Mouse (Mus musculus): ENCODE results near the gene Tesk2. TPM values are rescaled to one million over a fixed set of nuclear protein-coding genes. Genes with fewer than 3 reads are reported as not detected.

Gene Tesk2
- polyA plus RNA-seq, 1 experiment from 2014 or later = 2.8 TPM

GRCm38 (mm10) chr4:116729532-116729931, 8.8 kb downstream of the Tesk2 start:
- Histone ChIP-seq H3K27ac (ENCODE audit: low read depth, low read length) (no peak overlapping the region), H3K9me3 (ENCODE audit: control insufficient read depth, low read length) (no peaks in the 10 kb centered on the region), H3K36me3 (ENCODE audit: control insufficient read depth, insufficient read depth, low read length) (no peaks in the 10 kb centered on the region), H3K4me1 (ENCODE audit: control insufficient read depth, insufficient read depth, low read length) (no peaks in the 10 kb centered on the region), H3K9ac (replicated peaks; ENCODE audit: low read depth, low read length) (no peak overlapping the region), H3K27me3 (ENCODE audit: control insufficient read depth, insufficient read depth, low read length) (no peaks in the 10 kb centered on the region), H3K4me2 (ENCODE audit: low read depth, low read length) (no peak overlapping the region), H3K4me3 (ENCODE audit: low read depth, low read length) (no peak overlapping the region)
- WGBS = 97% methylated on average over 3 of the region's 3 CpGs
- no peak for ATAC-seq (ENCODE audit: low read depth)

GRCm38 (mm10) chr4:116731077-116731476, 10.3 kb downstream of the Tesk2 start:
- 93% methylated on average over 9 of the region's 9 CpGs for WGBS
- no peak overlapping the region for H3K4me2 ChIP-seq (ENCODE audit: low read depth, low read length)
- H3K9ac ChIP-seq (replicated peaks; ENCODE audit: low read depth, low read length) = no peak overlapping the region
- no peak overlapping the region for H3K27ac ChIP-seq (ENCODE audit: low read depth, low read length)
- H3K4me3 ChIP-seq (ENCODE audit: low read depth, low read length) = no peak overlapping the region
- no peaks in the 10 kb centered on the region for H3K9me3 ChIP-seq (ENCODE audit: control insufficient read depth, low read length)
- no peak for ATAC-seq (ENCODE audit: low read depth)
- H3K27me3 ChIP-seq (ENCODE audit: control insufficient read depth, insufficient read depth, low read length) = no peaks in the 10 kb centered on the region
- H3K4me1 ChIP-seq (ENCODE audit: control insufficient read depth, insufficient read depth, low read length) = no peaks in the 10 kb centered on the region
- H3K36me3 ChIP-seq (ENCODE audit: control insufficient read depth, insufficient read depth, low read length) = no peaks in the 10 kb centered on the region

GRCm38 (mm10) chr4:116732355-116732754, 11.6 kb downstream of the Tesk2 start:
- H3K36me3 ChIP-seq (ENCODE audit: control insufficient read depth, insufficient read depth, low read length) = no peaks in the 10 kb centered on the region
- no peak overlapping the region for H3K4me2 ChIP-seq (ENCODE audit: low read depth, low read length)
- no peak overlapping the region for H3K27ac ChIP-seq (ENCODE audit: low read depth, low read length)
- no peaks in the 10 kb centered on the region for H3K9me3 ChIP-seq (ENCODE audit: control insufficient read depth, low read length)
- WGBS = 90% methylated on average over 5 of the region's 5 CpGs
- no peak for ATAC-seq (ENCODE audit: low read depth)
- no peaks in the 10 kb centered on the region for H3K4me1 ChIP-seq (ENCODE audit: control insufficient read depth, insufficient read depth, low read length)
- no peaks in the 10 kb centered on the region for H3K27me3 ChIP-seq (ENCODE audit: control insufficient read depth, insufficient read depth, low read length)
- no peak overlapping the region for H3K4me3 ChIP-seq (ENCODE audit: low read depth, low read length)
- no peak overlapping the region for H3K9ac ChIP-seq (replicated peaks; ENCODE audit: low read depth, low read length)

- Histone ChIP-seq H3K9me3 (ENCODE audit: control insufficient read depth, low read length) (no peaks in the 10 kb centered on the region), H3K36me3 (ENCODE audit: control insufficient read depth, insufficient read depth, low read length) (no peaks in the 10 kb centered on the region), H3K27me3 (ENCODE audit: control insufficient read depth, insufficient read depth, low read length) (no peaks in the 10 kb centered on the region), H3K9ac (replicated peaks; ENCODE audit: low read depth, low read length) (no peak overlapping the region), H3K4me3 (ENCODE audit: low read depth, low read length) (no peak overlapping the region), H3K4me1 (ENCODE audit: control insufficient read depth, insufficient read depth, low read length) (no peaks in the 10 kb centered on the region), H3K27ac (ENCODE audit: low read depth, low read length) (no peak overlapping the region), H3K4me2 (ENCODE audit: low read depth, low read length) (no peak overlapping the region)
- no peak for ATAC-seq (ENCODE audit: low read depth)
- 89% methylated on average over 2 of the region's 2 CpGs for WGBS
Observed at GRCm38 (mm10) chr4:116734996-116735395, 14.2 kb downstream of the Tesk2 start.

- H3K27ac ChIP-seq (ENCODE audit: low read depth, low read length) = no peak overlapping the region
- no peak overlapping the region for H3K9ac ChIP-seq (replicated peaks; ENCODE audit: low read depth, low read length)
- no peaks in the 10 kb centered on the region for H3K27me3 ChIP-seq (ENCODE audit: control insufficient read depth, insufficient read depth, low read length)
- ATAC-seq (ENCODE audit: low read depth) = no peak
- 88% methylated on average over 9 of the region's 9 CpGs for WGBS
- H3K4me3 ChIP-seq (ENCODE audit: low read depth, low read length) = no peak overlapping the region
- H3K36me3 ChIP-seq (ENCODE audit: control insufficient read depth, insufficient read depth, low read length) = no peaks in the 10 kb centered on the region
- no peaks in the 10 kb centered on the region for H3K9me3 ChIP-seq (ENCODE audit: control insufficient read depth, low read length)
- H3K4me2 ChIP-seq (ENCODE audit: low read depth, low read length) = no peak overlapping the region
- no peaks in the 10 kb centered on the region for H3K4me1 ChIP-seq (ENCODE audit: control insufficient read depth, insufficient read depth, low read length)
Observed at GRCm38 (mm10) chr4:116738972-116739751, 18.4 kb downstream of the Tesk2 start.

GRCm38 (mm10) chr4:116749750-116750149, 29.0 kb downstream of the Tesk2 start:
- no peak overlapping the region for H3K9ac ChIP-seq (replicated peaks; ENCODE audit: low read depth, low read length)

GRCm38 (mm10) chr4:116761914-116762313, 41.2 kb downstream of the Tesk2 start:
- no peaks in the 10 kb centered on the region for H3K4me1 ChIP-seq (ENCODE audit: control insufficient read depth, insufficient read depth, low read length)
- 80% methylated on average over 2 of the region's 2 CpGs for WGBS
- H3K4me2 ChIP-seq (ENCODE audit: low read depth, low read length) = no peak overlapping the region

More at GRCm38 (mm10) chr4:116749750-116750149, 29.0 kb downstream of the Tesk2 start:
- Histone ChIP-seq H3K4me2 (ENCODE audit: low read depth, low read length) (no peak overlapping the region), H3K27ac (ENCODE audit: low read depth, low read length) (no peak overlapping the region), H3K36me3 (ENCODE audit: control insufficient read depth, insufficient read depth, low read length) (no peaks in the 10 kb centered on the region), H3K4me1 (ENCODE audit: control insufficient read depth, insufficient read depth, low read length) (no peaks in the 10 kb centered on the region), H3K27me3 (ENCODE audit: control insufficient read depth, insufficient read depth, low read length) (no peaks in the 10 kb centered on the region), H3K9me3 (ENCODE audit: control insufficient read depth, low read length) (no peaks in the 10 kb centered on the region), H3K4me3 (ENCODE audit: low read depth, low read length) (no peak overlapping the region)
- WGBS = 83% methylated on average over 2 of the region's 2 CpGs
- ATAC-seq (ENCODE audit: low read depth) = no peak

GRCm38 (mm10) chr4:116764001-116764400, 43.3 kb downstream of the Tesk2 start:
- Histone ChIP-seq H3K4me3 (ENCODE audit: low read depth, low read length) (no peak overlapping the region), H3K27me3 (ENCODE audit: control insufficient read depth, insufficient read depth, low read length) (no peaks in the 10 kb centered on the region), H3K27ac (ENCODE audit: low read depth, low read length) (no peak overlapping the region), H3K9ac (replicated peaks; ENCODE audit: low read depth, low read length) (no peak overlapping the region), H3K4me1 (ENCODE audit: control insufficient read depth, insufficient read depth, low read length) (no peaks in the 10 kb centered on the region), H3K9me3 (ENCODE audit: control insufficient read depth, low read length) (no peaks in the 10 kb centered on the region), H3K36me3 (ENCODE audit: control insufficient read depth, insufficient read depth, low read length) (no peaks in the 10 kb centered on the region), H3K4me2 (ENCODE audit: low read depth, low read length) (no peak overlapping the region)
- 93% methylated on average over 5 of the region's 5 CpGs for WGBS
- no peak for ATAC-seq (ENCODE audit: low read depth)

More at GRCm38 (mm10) chr4:116761914-116762313, 41.2 kb downstream of the Tesk2 start:
- Histone ChIP-seq H3K9me3 (ENCODE audit: control insufficient read depth, low read length) (no peaks in the 10 kb centered on the region), H3K27me3 (ENCODE audit: control insufficient read depth, insufficient read depth, low read length) (no peaks in the 10 kb centered on the region), H3K36me3 (ENCODE audit: control insufficient read depth, insufficient read depth, low read length) (no peaks in the 10 kb centered on the region), H3K9ac (replicated peaks; ENCODE audit: low read depth, low read length) (no peak overlapping the region), H3K27ac (ENCODE audit: low read depth, low read length) (no peak overlapping the region), H3K4me3 (ENCODE audit: low read depth, low read length) (no peak overlapping the region)
- no peak for ATAC-seq (ENCODE audit: low read depth)

- Histone ChIP-seq H3K4me3 (ENCODE audit: low read depth, low read length) (no peak overlapping the region), H3K36me3 (ENCODE audit: control insufficient read depth, insufficient read depth, low read length) (no peaks in the 10 kb centered on the region), H3K27ac (ENCODE audit: low read depth, low read length) (no peak overlapping the region), H3K27me3 (ENCODE audit: control insufficient read depth, insufficient read depth, low read length) (no peaks in the 10 kb centered on the region), H3K9me3 (ENCODE audit: control insufficient read depth, low read length) (no peaks in the 10 kb centered on the region), H3K4me1 (ENCODE audit: control insufficient read depth, insufficient read depth, low read length) (no peaks in the 10 kb centered on the region), H3K9ac (replicated peaks; ENCODE audit: low read depth, low read length) (no peak overlapping the region), H3K4me2 (ENCODE audit: low read depth, low read length) (no peak overlapping the region)
- 90% methylated on average over 5 of the region's 5 CpGs for whole genome bisulfite sequencing
- ATAC-seq (ENCODE audit: low read depth) = no peak
Observed at GRCm38 (mm10) chr4:116768510-116768909, 47.8 kb downstream of the Tesk2 start.

Data from neural tube, embryonic 14.5 days (tissue).